Mouse (Mus musculus): ENCODE data around the gene Mon2. TPM values are rescaled to one million over a fixed set of nuclear protein-coding genes. Genes with fewer than 3 reads are reported as not detected.

Mon2 gene
- polyA plus RNA-seq, 1 experiment from 2014 or later: 29.9 TPM

DNA sequence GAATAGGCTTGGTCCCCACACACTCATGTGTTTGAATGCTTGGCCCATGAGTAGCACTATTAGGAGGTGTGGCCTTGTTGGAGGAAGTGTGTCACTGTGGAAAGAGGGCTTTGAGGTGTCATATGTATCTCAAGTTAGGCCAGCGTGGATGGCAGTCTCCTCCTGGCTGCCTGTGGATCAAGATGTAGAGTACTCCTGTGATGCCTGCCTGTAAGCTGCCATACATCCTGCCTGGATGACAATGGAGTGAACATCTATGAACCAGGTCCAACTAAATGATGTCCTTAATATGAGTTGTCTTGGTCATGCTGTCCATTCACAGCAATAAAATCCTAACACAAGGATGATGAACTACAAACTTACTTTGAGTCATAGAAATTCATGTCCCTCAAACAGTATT is 64.9 kb downstream of the Mon2 start:
- WGBS: 76% methylated on average over 1 of the region's 1 CpGs

DNA sequence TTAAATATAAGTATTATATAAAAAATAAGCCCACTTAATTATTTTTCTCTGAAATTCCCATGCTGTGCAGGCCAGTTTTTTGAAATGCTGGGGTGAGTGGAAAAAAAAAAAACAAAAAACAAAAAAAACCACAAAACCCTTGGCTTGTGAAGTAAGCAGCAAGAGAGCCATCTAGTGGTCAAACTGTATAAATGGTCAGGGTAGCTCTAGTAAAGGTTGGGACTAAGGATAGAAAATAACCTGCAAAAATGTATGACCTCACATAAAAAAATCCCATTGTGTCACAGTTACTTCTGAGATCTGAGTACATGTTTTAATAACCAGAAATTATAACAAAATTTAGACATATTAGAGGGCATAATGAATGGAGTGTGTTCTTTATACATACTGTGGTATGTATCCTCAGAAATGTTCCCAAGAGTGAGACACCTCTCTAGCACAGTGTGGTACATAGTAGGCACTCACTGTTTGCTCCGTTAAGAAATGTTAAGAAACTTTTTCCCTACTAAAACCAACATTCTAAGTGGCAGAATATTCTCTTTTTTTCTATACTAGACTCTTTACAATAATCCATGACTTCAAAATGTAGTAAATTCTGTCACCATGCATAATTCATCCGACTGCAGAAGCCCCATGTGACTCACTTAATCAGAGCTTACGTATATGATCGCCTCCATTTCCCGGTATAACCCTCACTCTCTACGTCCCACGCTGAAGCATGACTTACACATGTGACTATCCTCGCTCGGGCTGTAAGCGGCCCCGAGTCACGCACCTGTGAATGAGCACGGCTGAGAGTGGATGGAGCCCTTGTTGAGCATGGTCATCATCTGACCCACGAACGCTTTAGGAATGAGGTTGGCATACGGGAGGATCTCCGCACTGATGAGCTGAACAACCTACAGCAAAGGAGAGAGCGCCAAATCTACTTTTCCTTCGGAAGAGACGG is 70.8 kb downstream of the Mon2 start:
- Histone ChIP-seq H3K9me3 (no peaks in the 10 kb centered on the region), H3K27ac (no peak overlapping the region), H3K4me2 (no peak overlapping the region), H3K4me1 (0 out of 2 replicates have a peak, but pooled peaks cover 3% of the 10 kb centered on the region), H3K4me3 (no peak overlapping the region), H3K36me3 (peaks cover 72% of the 10 kb centered on the region), H3K27me3 (no peaks in the 10 kb centered on the region), H3K9ac (no peak overlapping the region)
- WGBS: 89% methylated on average over 20 of the region's 20 CpGs
- no peak for ATAC-seq (ENCODE audit: insufficient number of reproducible peaks, low FRiP score, low TSS enrichment, low read depth)

More for the DNA sequence above, 64.9 kb downstream of the Mon2 start:
- no peak overlapping the region for H3K4me2 ChIP-seq
- no peak overlapping the region for H3K4me3 ChIP-seq
- ATAC-seq (ENCODE audit: insufficient number of reproducible peaks, low FRiP score, low TSS enrichment, low read depth): no peak
- no peak overlapping the region for H3K9ac ChIP-seq
- no peaks in the 10 kb centered on the region for H3K4me1 ChIP-seq
- no peaks in the 10 kb centered on the region for H3K9me3 ChIP-seq
- no peak overlapping the region for H3K27ac ChIP-seq
- peaks cover 81% of the 10 kb centered on the region for H3K36me3 ChIP-seq
- H3K27me3 ChIP-seq: no peaks in the 10 kb centered on the region

DNA sequence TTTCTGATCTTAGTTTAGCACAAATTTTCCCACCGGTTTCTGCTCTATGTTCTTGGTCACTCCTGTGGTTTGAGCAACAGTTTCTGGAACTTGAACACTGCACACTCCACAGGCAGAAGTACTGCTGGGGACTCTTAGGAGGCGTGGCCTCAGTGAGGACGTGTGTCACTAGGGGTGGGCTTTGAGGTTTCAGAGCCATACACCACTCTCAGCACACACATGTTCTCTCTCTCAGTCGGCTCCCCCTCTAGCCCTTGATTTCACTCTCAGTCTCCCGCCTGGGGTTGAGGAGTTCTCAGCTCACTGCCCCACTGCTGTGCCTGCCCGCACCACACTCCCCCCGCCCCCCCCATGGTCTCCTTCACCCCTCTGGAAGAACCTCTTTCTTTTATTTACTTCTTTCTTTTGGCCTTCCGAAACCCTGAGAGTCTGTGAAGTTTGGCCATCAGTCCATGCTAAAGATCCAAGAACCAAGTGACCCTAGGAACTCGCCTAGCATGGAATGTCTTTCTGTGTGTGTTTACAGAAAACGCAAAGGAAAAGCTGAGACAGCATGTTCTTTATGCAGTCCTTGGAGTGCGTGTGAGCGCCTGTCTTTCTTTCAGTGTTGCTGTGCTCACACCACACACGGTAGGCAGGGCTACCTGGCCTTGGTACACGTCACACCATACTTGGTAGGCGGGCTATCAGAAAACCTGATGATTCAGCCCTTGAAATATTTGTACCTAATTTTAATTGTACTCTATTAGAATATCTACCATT is 71.6 kb downstream of the Mon2 start:
- Histone ChIP-seq H3K9ac (no peak overlapping the region), H3K4me2 (no peak overlapping the region), H3K36me3 (peaks cover 72% of the 10 kb centered on the region), H3K9me3 (no peaks in the 10 kb centered on the region), H3K27me3 (no peaks in the 10 kb centered on the region), H3K4me1 (0 out of 2 replicates have a peak, but pooled peaks cover 3% of the 10 kb centered on the region), H3K4me3 (no peak overlapping the region), H3K27ac (no peak overlapping the region)
- no peak for ATAC-seq (ENCODE audit: insufficient number of reproducible peaks, low FRiP score, low TSS enrichment, low read depth)
- 77% methylated on average over 15 of the region's 15 CpGs for WGBS

DNA sequence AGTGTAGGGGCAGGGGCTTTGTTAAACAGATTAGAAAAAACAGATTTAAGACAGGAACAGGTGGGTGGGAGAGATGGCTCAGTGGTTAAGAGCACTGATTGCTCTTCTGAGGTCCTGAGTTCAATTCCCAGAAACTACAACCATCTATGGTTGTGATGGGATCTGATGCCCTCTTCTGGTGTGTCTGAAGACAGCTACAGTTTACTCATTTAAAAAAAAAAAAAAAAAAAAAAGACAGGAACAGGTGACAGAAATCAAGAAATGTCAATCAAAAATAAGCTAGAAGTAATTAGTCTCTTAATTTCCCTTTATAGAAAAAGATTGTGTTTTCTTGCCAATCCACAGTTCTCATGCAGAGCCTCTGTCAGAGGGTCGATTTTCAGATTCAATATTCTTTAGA is 74.3 kb downstream of the Mon2 start:
- ATAC-seq (ENCODE audit: insufficient number of reproducible peaks, low FRiP score, low TSS enrichment, low read depth): no peak
- H3K4me1 ChIP-seq: 0 out of 2 replicates have a peak, but pooled peaks cover 3% of the 10 kb centered on the region

DNA sequence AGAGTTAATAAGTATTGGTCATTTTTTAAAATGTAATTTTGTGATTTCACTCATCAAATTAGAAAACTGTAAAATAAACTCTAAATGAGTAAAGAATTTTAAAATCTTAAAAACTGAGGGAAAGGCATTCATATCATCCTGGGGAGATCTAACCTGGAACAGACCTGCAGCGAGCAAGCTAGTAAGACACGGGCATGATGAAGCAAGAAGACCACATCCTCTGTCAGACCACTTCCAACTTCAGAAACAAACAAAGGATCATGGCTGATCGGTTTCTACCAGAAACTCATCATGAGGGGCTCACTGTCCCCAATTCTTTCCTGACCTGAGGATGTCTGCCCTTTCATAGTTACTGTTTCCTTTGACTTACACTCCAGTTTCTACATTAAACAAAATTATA is 74.9 kb downstream of the Mon2 start:
- Histone ChIP-seq H3K4me3 (no peak overlapping the region), H3K4me1 (0 out of 2 replicates have a peak, but pooled peaks cover 3% of the 10 kb centered on the region), H3K9me3 (no peaks in the 10 kb centered on the region), H3K27ac (no peak overlapping the region), H3K27me3 (no peaks in the 10 kb centered on the region), H3K9ac (no peak overlapping the region), H3K4me2 (no peak overlapping the region), H3K36me3 (peaks cover 76% of the 10 kb centered on the region)
- ATAC-seq (ENCODE audit: insufficient number of reproducible peaks, low FRiP score, low TSS enrichment, low read depth): no peak
- WGBS: 89% methylated on average over 3 of the region's 3 CpGs

More for the DNA sequence above, 74.3 kb downstream of the Mon2 start:
- no peak overlapping the region for H3K27ac ChIP-seq
- WGBS: 85% methylated on average over 1 of the region's 1 CpGs
- H3K4me2 ChIP-seq: no peak overlapping the region
- no peak overlapping the region for H3K9ac ChIP-seq
- H3K9me3 ChIP-seq: no peaks in the 10 kb centered on the region
- peaks cover 75% of the 10 kb centered on the region for H3K36me3 ChIP-seq
- no peak overlapping the region for H3K4me3 ChIP-seq
- no peaks in the 10 kb centered on the region for H3K27me3 ChIP-seq

DNA sequence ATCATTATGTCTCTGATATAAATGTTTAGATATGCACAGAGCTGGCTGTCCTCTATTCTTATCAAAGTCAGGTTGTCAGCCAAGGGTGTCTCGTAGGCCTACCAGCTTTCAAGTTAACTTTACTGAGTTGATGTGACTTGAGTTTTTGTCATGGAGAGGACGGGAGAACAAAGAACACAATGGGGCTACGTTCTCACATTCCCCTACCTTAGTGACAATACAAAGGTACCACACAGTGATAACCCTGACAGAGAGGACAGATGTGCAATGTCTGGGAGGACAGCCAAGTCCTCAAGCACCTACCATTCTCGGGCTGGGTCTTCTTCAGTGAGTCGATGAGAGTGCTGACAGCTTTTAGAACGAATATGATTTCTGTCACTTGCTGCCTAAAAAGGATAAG is 76.9 kb downstream of the Mon2 start:
- Histone ChIP-seq H3K27me3 (no peaks in the 10 kb centered on the region), H3K9ac (no peak overlapping the region), H3K4me3 (no peak overlapping the region), H3K9me3 (no peaks in the 10 kb centered on the region), H3K4me1 (no peaks in the 10 kb centered on the region), H3K27ac (no peak overlapping the region), H3K36me3 (peaks cover 85% of the 10 kb centered on the region), H3K4me2 (no peak overlapping the region)
- WGBS: 87% methylated on average over 6 of the region's 6 CpGs
- no peak for ATAC-seq (ENCODE audit: insufficient number of reproducible peaks, low FRiP score, low TSS enrichment, low read depth)

DNA sequence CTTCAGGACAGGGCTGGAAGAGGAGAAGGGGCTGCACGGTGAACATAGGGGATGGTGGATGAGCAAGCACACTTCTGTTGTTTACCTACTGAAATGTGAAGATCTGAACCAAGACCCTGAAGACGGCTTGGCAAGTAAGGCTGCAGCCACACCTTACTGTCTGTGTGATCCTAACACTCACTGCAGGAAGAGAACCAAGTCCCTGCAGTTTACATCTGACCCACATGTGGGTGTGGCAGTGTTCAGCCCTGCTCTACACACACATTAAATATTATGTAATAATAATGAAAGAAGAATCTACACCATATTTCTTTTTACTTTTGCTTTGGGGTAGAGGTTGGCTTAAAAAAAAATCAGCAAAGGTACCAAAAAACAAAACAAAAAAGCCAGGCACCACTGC is 78.5 kb downstream of the Mon2 start:
- no peak overlapping the region for H3K4me2 ChIP-seq
- H3K9ac ChIP-seq: no peak overlapping the region
- no peak overlapping the region for H3K27ac ChIP-seq
- H3K4me1 ChIP-seq: no peaks in the 10 kb centered on the region
- no peaks in the 10 kb centered on the region for H3K9me3 ChIP-seq
- WGBS: 83% methylated on average over 2 of the region's 2 CpGs
- H3K27me3 ChIP-seq: no peaks in the 10 kb centered on the region
- H3K4me3 ChIP-seq: no peak overlapping the region
- H3K36me3 ChIP-seq: peaks cover 80% of the 10 kb centered on the region
- no peak for ATAC-seq (ENCODE audit: insufficient number of reproducible peaks, low FRiP score, low TSS enrichment, low read depth)

DNA sequence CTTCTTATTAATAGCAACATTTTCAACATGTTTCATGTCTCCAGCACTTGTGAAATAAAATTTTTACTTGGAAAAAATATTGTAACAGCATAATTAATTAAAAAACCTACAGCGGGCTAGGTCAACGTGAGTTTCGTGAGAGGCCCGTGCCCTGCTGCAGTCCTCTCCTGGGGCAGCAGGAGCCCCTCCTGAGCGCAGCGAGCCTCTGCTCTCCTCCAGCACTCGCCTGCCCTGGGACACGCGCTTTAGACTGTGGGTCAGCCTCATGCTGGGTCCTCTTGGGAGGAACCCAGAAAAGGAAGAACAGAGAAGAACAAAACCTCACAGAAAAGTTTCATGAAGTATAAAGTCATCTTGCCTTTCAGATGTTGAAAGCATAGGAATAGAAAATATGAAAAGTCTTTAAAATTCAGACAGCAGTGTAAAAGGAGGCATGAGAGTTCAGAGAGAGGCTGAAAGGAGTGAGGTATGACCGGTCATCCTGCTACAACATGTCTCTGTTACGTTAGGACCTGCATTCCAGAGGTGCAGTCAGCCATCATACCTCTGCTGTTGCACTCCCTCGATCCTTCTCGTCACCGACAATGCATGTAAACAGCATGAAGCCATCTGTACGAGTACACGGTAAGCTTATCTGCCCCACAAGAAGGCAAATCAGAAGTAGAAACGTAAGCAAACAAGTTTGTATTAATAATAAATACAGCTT is 81.8 kb downstream of the Mon2 start:
- Histone ChIP-seq H3K4me2 (no peak overlapping the region), H3K4me3 (no peak overlapping the region), H3K4me1 (no peaks in the 10 kb centered on the region), H3K9ac (no peak overlapping the region), H3K9me3 (no peaks in the 10 kb centered on the region), H3K27ac (no peak overlapping the region), H3K36me3 (peaks cover 64% of the 10 kb centered on the region), H3K27me3 (no peaks in the 10 kb centered on the region)
- no peak for ATAC-seq (ENCODE audit: insufficient number of reproducible peaks, low FRiP score, low TSS enrichment, low read depth)
- 63% methylated on average over 17 of the region's 17 CpGs for whole genome bisulfite sequencing

DNA sequence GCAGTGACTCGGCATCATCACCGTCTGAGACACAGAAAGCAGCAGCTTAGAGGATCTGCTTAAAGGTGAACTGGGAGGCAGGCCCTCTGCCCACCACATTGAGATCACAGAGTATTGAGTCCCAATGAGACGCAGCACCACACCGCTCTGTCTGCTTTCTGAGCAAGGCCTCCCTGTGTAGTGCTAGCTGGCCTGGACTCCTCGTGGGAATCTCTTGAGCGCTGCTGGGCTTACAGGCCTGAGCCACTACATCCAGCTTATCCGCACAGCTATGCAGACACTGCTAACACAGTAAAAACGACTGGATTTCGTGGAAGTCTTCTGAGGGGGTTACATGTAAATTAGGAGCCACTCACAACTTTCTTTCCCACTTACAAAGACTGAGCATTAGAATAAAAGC is 84.7 kb downstream of the Mon2 start:
- Histone ChIP-seq H3K27ac (peak overlapping the region; percentile 34), H3K4me2 (no peak overlapping the region), H3K27me3 (no peaks in the 10 kb centered on the region), H3K9me3 (no peaks in the 10 kb centered on the region), H3K4me1 (peaks cover 13% of the 10 kb centered on the region), H3K9ac (no peak overlapping the region), H3K4me3 (no peak overlapping the region), H3K36me3 (peaks cover 37% of the 10 kb centered on the region)
- WGBS: 89% methylated on average over 9 of the region's 9 CpGs
- no peak for ATAC-seq (ENCODE audit: insufficient number of reproducible peaks, low FRiP score, low TSS enrichment, low read depth)

DNA sequence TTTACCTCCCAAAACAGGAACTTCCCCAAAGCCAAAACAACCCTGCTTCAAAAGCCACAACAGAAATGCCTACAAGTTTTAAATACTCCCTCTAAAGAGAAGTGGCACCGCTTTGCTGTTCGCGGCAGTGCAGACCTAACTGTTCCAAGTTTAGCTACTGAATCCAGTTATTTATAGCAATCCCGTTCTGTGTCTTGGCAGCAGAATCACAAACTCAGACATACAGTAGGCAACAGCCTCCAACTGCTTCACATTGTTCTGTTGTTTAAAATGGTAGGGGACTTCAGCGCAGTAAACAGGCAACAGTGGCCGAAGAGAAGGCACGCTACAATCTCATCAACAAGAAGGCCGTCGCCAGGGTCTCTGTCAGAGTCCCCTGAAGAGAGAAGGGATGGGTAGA is 85.3 kb downstream of the Mon2 start:
- H3K4me3 ChIP-seq: no peak overlapping the region
- H3K27ac ChIP-seq: peak overlapping the region; percentile 69
- H3K9ac ChIP-seq: no peak overlapping the region
- H3K4me2 ChIP-seq: no peak overlapping the region
- no peaks in the 10 kb centered on the region for H3K27me3 ChIP-seq
- H3K36me3 ChIP-seq: peaks cover 32% of the 10 kb centered on the region
- no peak for ATAC-seq (ENCODE audit: insufficient number of reproducible peaks, low FRiP score, low TSS enrichment, low read depth)
- WGBS: 78% methylated on average over 9 of the region's 9 CpGs
- no peaks in the 10 kb centered on the region for H3K9me3 ChIP-seq
- peaks cover 14% of the 10 kb centered on the region for H3K4me1 ChIP-seq

DNA sequence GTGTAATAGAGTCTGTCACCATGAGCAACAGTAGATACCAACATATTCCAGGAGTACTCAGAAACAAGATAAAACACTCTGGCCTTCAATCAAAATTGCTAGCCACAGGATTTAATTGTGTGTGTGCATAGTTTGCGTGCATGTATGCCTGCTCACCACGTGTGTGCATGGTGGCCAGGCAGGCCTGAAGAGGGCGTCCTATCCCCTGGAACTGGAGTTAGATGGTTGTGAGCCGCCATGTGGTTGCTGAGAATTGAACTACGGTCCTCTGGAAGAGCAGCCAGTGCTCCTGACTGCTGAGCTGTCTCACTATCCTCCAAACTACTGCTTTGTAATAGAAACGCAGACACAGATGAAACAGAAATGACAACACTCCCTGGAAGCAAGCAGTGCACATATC is 85.7 kb downstream of the Mon2 start:
- H3K27me3 ChIP-seq: no peaks in the 10 kb centered on the region
- 90% methylated on average over 6 of the region's 6 CpGs for WGBS
- no peak for ATAC-seq (ENCODE audit: insufficient number of reproducible peaks, low FRiP score, low TSS enrichment, low read depth)

More for the DNA sequence above, 85.7 kb downstream of the Mon2 start:
- H3K36me3 ChIP-seq: peaks cover 28% of the 10 kb centered on the region
- H3K27ac ChIP-seq: peak overlapping the region; percentile 69
- no peak overlapping the region for H3K4me2 ChIP-seq
- H3K4me3 ChIP-seq: no peak overlapping the region
- no peaks in the 10 kb centered on the region for H3K9me3 ChIP-seq
- peaks cover 14% of the 10 kb centered on the region for H3K4me1 ChIP-seq
- H3K9ac ChIP-seq: no peak overlapping the region

Data from limb, embryonic 15.5 days (tissue).